Mouse (Mus musculus) ES-Bruce4 (cell line): ENCODE data around the gene Srp72. TPM values are rescaled to one million over a fixed set of nuclear protein-coding genes. Genes with fewer than 3 reads are reported as not detected.
"Not testable (repeated sequence)": the region's sequence is repeated elsewhere in the genome, so short reads cannot be mapped to it uniquely, and the experiment has no call there.

Experiments used
- H3K27ac ChIP-seq: 2 replicates; pipeline ENCODE4 v1.5.1; 2012; ENCODE audit warnings: low read length, inconsistent platforms; ENCODE audit not compliant: insufficient read depth
- H3K27me3 ChIP-seq: 2 replicates; pipeline ENCODE4 v1.6.1; 2012; ENCODE audit warnings: mild to moderate bottlenecking, low read length, inconsistent platforms; ENCODE audit not compliant: control insufficient read depth, poor library complexity, insufficient read depth, severe bottlenecking
- H3K36me3 ChIP-seq: 2 replicates; pipeline ENCODE4 v1.6.1; 2012; ENCODE audit warnings: inconsistent platforms, mild to moderate bottlenecking, low read length, moderate library complexity; ENCODE audit not compliant: control insufficient read depth, poor library complexity, insufficient read depth, severe bottlenecking
- H3K4me1 ChIP-seq: one replicate; pipeline ENCODE4 v1.8.1; 2011; ENCODE audit warnings: low read length; ENCODE audit not compliant: control insufficient read depth, insufficient read depth
- H3K4me3 ChIP-seq: 2 replicates; pipeline ENCODE4 v1.5.1; 2011; ENCODE audit warnings: low read depth, mild to moderate bottlenecking, low read length
- H3K9ac ChIP-seq: 2 replicates; pipeline ENCODE4 v1.6.1; 2012; ENCODE audit warnings: low read depth, mild to moderate bottlenecking, inconsistent platforms; ENCODE audit not compliant: poor library complexity, severe bottlenecking
- H3K9me3 ChIP-seq: replicated peaks from 2 replicates; pipeline ENCODE4 v1.6.1; 2012; ENCODE audit warnings: mild to moderate bottlenecking, low read length, inconsistent platforms; ENCODE audit not compliant: control insufficient read depth, poor library complexity, insufficient read depth, severe bottlenecking
- CTCF ChIP-seq: IDR thresholded peaks from one replicate; pipeline ENCODE4 v1.8.1; 2011; ENCODE audit warnings: low read depth, low read length
- EP300 ChIP-seq: IDR thresholded peaks from 2 replicates; pipeline ENCODE4 v1.6.1; 2011; ENCODE audit warnings: low read depth, low read length; ENCODE audit not compliant: insufficient read depth
- POLR2A ChIP-seq: IDR thresholded peaks from one replicate; pipeline ENCODE4 v1.8.1; 2011; ENCODE audit warnings: low read length; ENCODE audit not compliant: insufficient read depth
- polyA plus RNA-seq: library from polyadenylated mRNA; stranded (reverse); fragments of >200 nt; gene quantifications from 2 replicates; pipeline ENCODE4 v1.2.4, GENCODE M21; 2011; ENCODE audit warnings: low read depth; ENCODE audit not compliant: missing spikeins, insufficient read depth, insufficient read length

Gene Srp72
- polyA plus RNA-seq, 1 experiment, result 172 TPM

GRCm38 (mm10) chr5:76957954-76958353, 16.5 kb upstream of the Srp72 start:
- no peak for TF ChIP-seq POLR2A
- no peak for TF ChIP-seq EP300
- TF ChIP-seq CTCF, result no peak
- H3K27ac ChIP-seq, result no peak overlapping the region
- no peaks in the 10 kb centered on the region for H3K4me1 ChIP-seq
- no peak overlapping the region for H3K9ac ChIP-seq
- no peaks in the 10 kb centered on the region for H3K9me3 ChIP-seq
- no peaks in the 10 kb centered on the region for H3K27me3 ChIP-seq
- H3K36me3 ChIP-seq, result peaks cover 88% of the 10 kb centered on the region
- no peak overlapping the region for H3K4me3 ChIP-seq

DNA sequence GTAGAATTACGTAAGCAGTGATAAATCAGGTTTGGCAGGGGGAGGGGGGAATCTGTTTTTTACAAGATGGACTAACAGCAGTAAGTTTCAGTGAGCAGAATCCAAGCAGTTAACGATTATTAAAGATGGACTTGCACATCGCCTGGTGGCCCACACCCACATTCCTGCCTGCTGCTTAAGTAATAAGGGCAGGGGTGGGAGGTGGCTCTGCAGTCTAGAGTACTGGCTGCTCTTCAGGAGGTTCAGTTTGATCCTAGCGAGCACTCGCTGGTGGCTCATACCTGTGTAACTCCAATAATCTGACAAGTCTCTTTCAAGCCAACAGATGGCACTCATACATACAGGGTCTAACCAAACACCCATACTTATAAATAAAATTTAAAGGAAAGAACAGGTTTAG, 14.9 kb upstream of the Srp72 start:
- no peak overlapping the region for H3K4me3 ChIP-seq
- no peaks in the 10 kb centered on the region for H3K9me3 ChIP-seq
- no peaks in the 10 kb centered on the region for H3K4me1 ChIP-seq
- H3K27me3 ChIP-seq, result no peaks in the 10 kb centered on the region
- no peak for TF ChIP-seq EP300
- no peak for TF ChIP-seq POLR2A
- no peak for TF ChIP-seq CTCF
- no peak overlapping the region for H3K27ac ChIP-seq
- H3K9ac ChIP-seq, result no peak overlapping the region
- H3K36me3 ChIP-seq, result peaks cover 94% of the 10 kb centered on the region

- no peak for TF ChIP-seq POLR2A
- Histone ChIP-seq H3K9me3 (no peaks in the 10 kb centered on the region), H3K27ac (no peak overlapping the region), H3K4me1 (no peaks in the 10 kb centered on the region), H3K27me3 (no peaks in the 10 kb centered on the region), H3K36me3 (peaks cover 93% of the 10 kb centered on the region), H3K9ac (no peak overlapping the region), H3K4me3 (no peak overlapping the region)
Observed at GRCm38 (mm10) chr5:76962545-76962944, 11.9 kb upstream of the Srp72 start.

GRCm38 (mm10) chr5:76964651-76965050, 9.8 kb upstream of the Srp72 start:
- H3K4me1 ChIP-seq, result no peaks in the 10 kb centered on the region
- no peaks in the 10 kb centered on the region for H3K9me3 ChIP-seq
- H3K4me3 ChIP-seq, result no peak overlapping the region
- H3K9ac ChIP-seq, result no peak overlapping the region
- no peak overlapping the region for H3K27ac ChIP-seq
- TF ChIP-seq CTCF, result peak; percentile 62
- no peak for TF ChIP-seq EP300
- peaks cover 90% of the 10 kb centered on the region for H3K36me3 ChIP-seq
- H3K27me3 ChIP-seq, result no peaks in the 10 kb centered on the region

- Histone ChIP-seq H3K4me1 (no peaks in the 10 kb centered on the region), H3K36me3 (peaks cover 49% of the 10 kb centered on the region), H3K9ac (no peak overlapping the region), H3K9me3 (no peaks in the 10 kb centered on the region), H3K4me3 (no peak overlapping the region), H3K27me3 (no peaks in the 10 kb centered on the region), H3K27ac (no peak overlapping the region)
- TF ChIP-seq CTCF (no peak), POLR2A (no peak), EP300 (no peak)
Observed at GRCm38 (mm10) chr5:76969250-76969649, 5.2 kb upstream of the Srp72 start.

GRCm38 (mm10) chr5:76971115-76971514, 3.4 kb upstream of the Srp72 start:
- peaks cover 32% of the 10 kb centered on the region for H3K36me3 ChIP-seq
- H3K4me1 ChIP-seq, result not testable (repeated sequence)

DNA sequence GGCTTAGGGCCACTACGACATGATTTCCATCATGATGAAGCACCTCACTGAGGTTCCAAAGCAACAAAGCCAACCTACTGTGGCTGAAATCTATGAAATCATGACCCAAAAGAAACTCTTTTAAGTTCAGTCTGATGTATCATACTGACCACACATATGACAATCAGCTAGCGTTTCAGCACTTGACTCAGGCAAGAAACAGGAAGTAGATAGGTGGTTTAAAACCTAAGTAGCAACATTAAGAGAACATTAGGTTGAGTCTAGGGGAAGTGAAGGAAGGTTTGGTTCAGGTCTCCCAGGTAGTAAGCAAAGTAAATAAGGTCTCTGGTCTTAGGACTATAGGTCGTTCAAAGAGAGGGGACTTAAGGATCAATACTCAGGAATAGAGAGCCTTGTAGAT, 995 bp upstream of the Srp72 start:
- Histone ChIP-seq H3K27ac (no peak overlapping the region), H3K9me3 (no peaks in the 10 kb centered on the region), H3K4me3 (no peak overlapping the region), H3K36me3 (peaks cover 19% of the 10 kb centered on the region), H3K4me1 (no peaks in the 10 kb centered on the region), H3K9ac (no peak overlapping the region), H3K27me3 (no peaks in the 10 kb centered on the region)
- TF ChIP-seq EP300 (no peak), CTCF (no peak), POLR2A (no peak)

More at GRCm38 (mm10) chr5:76971115-76971514, 3.4 kb upstream of the Srp72 start:
- H3K27ac ChIP-seq, H3K9me3 ChIP-seq, H3K27me3 ChIP-seq, H3K4me3 ChIP-seq, H3K9ac ChIP-seq: not testable (repeated sequence)
